Mouse (Mus musculus): ENCODE measurements around the gene Zc3h12b. TPM values are rescaled to one million over a fixed set of nuclear protein-coding genes. Genes with fewer than 3 reads are reported as not detected.

Zc3h12b gene
- total and polyA plus RNA-seq, 3 experiments, result 0.04 to 0.16 TPM; not detected in 1

DNA sequence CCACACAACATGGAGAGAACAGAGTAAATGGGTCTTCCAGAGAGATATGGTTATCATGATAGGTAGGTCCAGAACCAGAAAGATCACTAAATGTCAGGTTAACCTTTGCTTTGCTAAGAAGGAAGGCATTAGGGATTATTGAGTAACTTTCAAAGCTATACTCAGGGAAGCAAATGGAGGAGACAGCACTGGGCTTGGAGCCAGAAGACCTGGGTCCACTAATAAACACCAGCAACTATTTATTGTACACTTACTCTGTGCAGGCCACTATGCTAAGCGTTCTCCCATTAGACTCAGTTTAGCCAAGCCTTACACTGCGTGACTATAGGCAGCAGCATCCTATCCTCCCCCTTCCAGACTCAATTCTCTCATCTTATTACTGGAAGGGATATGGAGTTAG is 234.0 kb downstream of the Zc3h12b start:
- dilution Hi-C loops (cut with MboI; ENCODE audit: extremely low pct_ligation_motif_present, extremely low pct_unique_long_range_greater_than_20kb, low sequenced_read_pairs) (no loop called here), in situ Hi-C loops (cut with MboI; ENCODE audit: low pct_ligation_motif_present, low pct_unique_long_range_greater_than_20kb, low sequenced_read_pairs) (no loop called here)

DNA sequence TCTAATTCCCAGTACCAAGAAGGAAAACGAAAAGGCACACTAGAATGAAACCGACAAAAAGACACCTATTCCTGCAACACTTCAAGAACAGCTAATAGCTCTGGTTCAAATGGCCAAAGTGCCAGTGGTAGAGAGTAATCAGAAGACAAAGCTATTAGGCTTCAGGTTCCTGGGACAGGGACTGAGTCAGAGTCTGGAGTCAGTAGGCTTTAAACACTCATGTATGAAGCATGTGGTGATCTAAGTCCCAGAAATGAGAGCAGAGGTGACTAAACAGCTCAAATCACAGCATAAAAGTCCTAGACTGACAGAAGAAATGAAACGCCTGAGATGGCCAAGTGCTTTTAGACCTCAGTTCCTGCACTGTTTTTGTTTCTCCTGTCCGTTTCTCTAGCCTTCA is 236.7 kb downstream of the Zc3h12b start:
- no peak overlapping the region for H3K9ac ChIP-seq (ENCODE audit: insufficient read depth, low read depth)
- no peak overlapping the region for H3K4me2 ChIP-seq (ENCODE audit: insufficient read depth, low read depth, poor library complexity, severe bottlenecking)
- no peaks in the 10 kb centered on the region for H3K27me3 ChIP-seq (replicated peaks)
- no peak overlapping the region for H3K4me3 ChIP-seq (replicated peaks in 1 of 3; ENCODE audit: low read depth in 2 of 3, low read length in 2 of 3, poor library complexity in 1 of 3)
- DNase-seq (ENCODE audit: extremely low read depth), result no peak
- dilution Hi-C loops (cut with MboI; ENCODE audit: extremely low pct_ligation_motif_present, extremely low pct_unique_long_range_greater_than_20kb, low sequenced_read_pairs) (no loop called here), in situ Hi-C loops (cut with MboI; ENCODE audit: low pct_ligation_motif_present, low pct_unique_long_range_greater_than_20kb, low sequenced_read_pairs) (no loop called here)
- H3K27ac ChIP-seq (ENCODE audit: insufficient read depth, low read depth), result no peak overlapping the region
- peaks cover 47 to 89% of the 10 kb centered on the region in 2 experiments for H3K36me3 ChIP-seq (replicated peaks in 1 of 2; ENCODE audit: control insufficient read depth in 1 of 2, insufficient read depth in 1 of 2, low read length in 1 of 2)
- H3K4me1 ChIP-seq (ENCODE audit: control insufficient read depth in 1 of 2, insufficient read depth in 2 of 2), result no peaks in the 10 kb centered on the region
- H3K79me2 ChIP-seq (replicated peaks; ENCODE audit: control insufficient read depth, extremely low read depth, insufficient read depth, poor library complexity, severe bottlenecking), result no peaks in the 10 kb centered on the region
- H3K9me3 ChIP-seq (replicated peaks; ENCODE audit: low read length), result no peaks in the 10 kb centered on the region
- TF ChIP-seq UBTF (IDR thresholded peaks at IDR 0.05; ENCODE audit: low read depth, low read length), result no peak
- no peak for TF ChIP-seq SMC3 (IDR thresholded peaks at IDR 0.05; ENCODE audit: low read depth, low read length)
- TF ChIP-seq CHD2 (IDR thresholded peaks at IDR 0.05; ENCODE audit: low read length), result no peak
- TF ChIP-seq NELFE (IDR thresholded peaks at IDR 0.05; ENCODE audit: low read depth, low read length), result no peak
- no peak for TF ChIP-seq ZC3H11A (IDR thresholded peaks at IDR 0.05; ENCODE audit: low read depth, low read length)
- no peak for TF ChIP-seq E2F4 (IDR thresholded peaks at IDR 0.05; ENCODE audit: insufficient replicate concordance, low read depth, low read length)
- TF ChIP-seq ZNF384 (IDR thresholded peaks at IDR 0.05; ENCODE audit: low read depth, low read length), result no peak
- no peak for TF ChIP-seq MXI1 (IDR thresholded peaks at IDR 0.05; ENCODE audit: low read depth, low read length)
- TF ChIP-seq MAZ (IDR thresholded peaks at IDR 0.05; ENCODE audit: low read depth, low read length), result no peak
- TF ChIP-seq JUN (IDR thresholded peaks at IDR 0.05; ENCODE audit: insufficient read depth, low read depth, low read length), result no peak
- TF ChIP-seq IRF4 (IDR thresholded peaks at IDR 0.05; ENCODE audit: low read depth, low read length), result no peak
- no peak for TF ChIP-seq ELF1 (IDR thresholded peaks at IDR 0.05; ENCODE audit: low read depth, low read length)

More for the DNA sequence above, 234.0 kb downstream of the Zc3h12b start:
- H3K79me2 ChIP-seq (replicated peaks; ENCODE audit: control insufficient read depth, extremely low read depth, insufficient read depth, poor library complexity, severe bottlenecking), result no peaks in the 10 kb centered on the region
- DNase-seq (ENCODE audit: extremely low read depth), result no peak
- no peak overlapping the region for H3K4me2 ChIP-seq (ENCODE audit: insufficient read depth, low read depth, poor library complexity, severe bottlenecking)
- H3K27ac ChIP-seq (ENCODE audit: insufficient read depth, low read depth), result no peak overlapping the region
- no peak for TF ChIP-seq ZNF384 (IDR thresholded peaks at IDR 0.05; ENCODE audit: low read depth, low read length)
- no peak for TF ChIP-seq MYC (IDR thresholded peaks at IDR 0.05; ENCODE audit: low read depth, low read length)
- TF ChIP-seq NRF1 (IDR thresholded peaks at IDR 0.05; ENCODE audit: low read depth, low read length), result no peak
- no peak for TF ChIP-seq SMC3 (IDR thresholded peaks at IDR 0.05; ENCODE audit: low read depth, low read length)
- no peak for TF ChIP-seq MAZ (IDR thresholded peaks at IDR 0.05; ENCODE audit: low read depth, low read length)
- TF ChIP-seq E2F4 (IDR thresholded peaks at IDR 0.05; ENCODE audit: insufficient replicate concordance, low read depth, low read length), result no peak
- H3K9ac ChIP-seq (ENCODE audit: insufficient read depth, low read depth), result no peak overlapping the region
- H3K4me1 ChIP-seq (ENCODE audit: control insufficient read depth in 1 of 2, insufficient read depth in 2 of 2), result no peaks in the 10 kb centered on the region
- H3K36me3 ChIP-seq (replicated peaks in 1 of 2; ENCODE audit: control insufficient read depth in 1 of 2, insufficient read depth in 1 of 2, low read length in 1 of 2), result peaks cover 42 to 82% of the 10 kb centered on the region in 2 experiments
- no peak overlapping the region for H3K4me3 ChIP-seq (replicated peaks in 1 of 3; ENCODE audit: low read depth in 2 of 3, low read length in 2 of 3, poor library complexity in 1 of 3)
- no peaks in the 10 kb centered on the region for H3K9me3 ChIP-seq (replicated peaks; ENCODE audit: low read length)
- no peaks in the 10 kb centered on the region for H3K27me3 ChIP-seq (replicated peaks)
